Mouse (Mus musculus): ENCODE measurements around the gene Fam98c. TPM values are rescaled to one million over a fixed set of nuclear protein-coding genes. Genes with fewer than 3 reads are reported as not detected.

Fam98c gene
- polyA plus RNA-seq, 2 experiments = 17.1 to 18.9 TPM

GRCm38 (mm10) chr7:29134230-29134629 lies 21.8 kb downstream of the Fam98c start:
- Histone ChIP-seq H3K4me1 (ENCODE audit: control insufficient read depth, insufficient read depth, low read length) (0 out of 2 replicates have a peak, but pooled peaks cover 7% of the 10 kb centered on the region), H3K27me3 (ENCODE audit: control insufficient read depth, insufficient read depth, low read length) (no peaks in the 10 kb centered on the region), H3K9me3 (ENCODE audit: control insufficient read depth, low read length) (no peaks in the 10 kb centered on the region), H3K4me2 (replicated peaks; ENCODE audit: low read depth, low read length, severe bottlenecking) (peak overlapping the region; percentile 52), H3K4me3 (replicated peaks; ENCODE audit: low read length) (peak overlapping the region; percentile 28), H3K36me3 (ENCODE audit: control insufficient read depth, insufficient read depth, low read length) (no peaks in the 10 kb centered on the region), H3K9ac (ENCODE audit: low read depth, low read length, severe bottlenecking) (peak overlapping the region; percentile 38; the same call in 1 of the 2 replicates), H3K27ac (replicated peaks; ENCODE audit: low read depth, low read length) (no peak overlapping the region)
- DNase-seq (ENCODE audit: low spot score) (no peak), ATAC-seq (ENCODE audit: low FRiP score, low read depth) (no peak)
- WGBS = 4% methylated on average over 4 of the region's 4 CpGs
- no peak for TF ChIP-seq POLR2A (IDR thresholded peaks at IDR 0.05; ENCODE audit: borderline replicate concordance, extremely low read depth, insufficient read depth, insufficient read length)

- ATAC-seq (ENCODE audit: low FRiP score, low read depth) = no peak
- Histone ChIP-seq H3K9ac (ENCODE audit: low read depth, low read length, severe bottlenecking) (no peak overlapping the region), H3K4me1 (ENCODE audit: control insufficient read depth, insufficient read depth, low read length) (0 out of 2 replicates have a peak, but pooled peaks cover 8% of the 10 kb centered on the region), H3K27ac (replicated peaks; ENCODE audit: low read depth, low read length) (no peak overlapping the region), H3K36me3 (ENCODE audit: control insufficient read depth, insufficient read depth, low read length) (no peaks in the 10 kb centered on the region), H3K27me3 (ENCODE audit: control insufficient read depth, insufficient read depth, low read length) (no peaks in the 10 kb centered on the region), H3K4me3 (replicated peaks; ENCODE audit: low read length) (no peak overlapping the region), H3K9me3 (ENCODE audit: control insufficient read depth, low read length) (no peaks in the 10 kb centered on the region), H3K4me2 (replicated peaks; ENCODE audit: low read depth, low read length, severe bottlenecking) (no peak overlapping the region)
- DNase-seq (ENCODE audit: low spot score) = no peak
- 57% methylated on average over 2 of the region's 2 CpGs for WGBS
- TF ChIP-seq POLR2A (IDR thresholded peaks at IDR 0.05; ENCODE audit: borderline replicate concordance, extremely low read depth, insufficient read depth, insufficient read length) = no peak
These were observed 27.3 kb downstream of the Fam98c start for GRCm38 (mm10) chr7:29128725-29129124.

GRCm38 (mm10) chr7:29126173-29126915 lies 29.7 kb downstream of the Fam98c start:
- WGBS = 13% methylated on average over 7 of the region's 7 CpGs

GRCm38 (mm10) chr7:29124970-29125369 lies 31.1 kb downstream of the Fam98c start, which contains the start of gene Ryr1:
Gene Ryr1 (minus strand): TSS chr7:29125179.
- 0% methylated on average over 12 of the region's 16 CpGs for WGBS
- peak; percentile 72 for DNase-seq (ENCODE audit: low spot score)
- H3K27ac ChIP-seq (replicated peaks; ENCODE audit: low read depth, low read length) = no peak within 1 kb of the TSS
- H3K27me3 ChIP-seq (ENCODE audit: control insufficient read depth, insufficient read depth, low read length) = no peaks in the 10 kb centered on the region
- 0 out of 2 replicates have a peak, but pooled peaks cover 8% of the 10 kb centered on the region for H3K4me1 ChIP-seq (ENCODE audit: control insufficient read depth, insufficient read depth, low read length)
- H3K36me3 ChIP-seq (ENCODE audit: control insufficient read depth, insufficient read depth, low read length) = no peaks in the 10 kb centered on the region
- peak; percentile 72 for ATAC-seq (ENCODE audit: low FRiP score, low read depth)
- peak within 1 kb of the TSS; percentile 48 for H3K9ac ChIP-seq (ENCODE audit: low read depth, low read length, severe bottlenecking)
- no peaks in the 10 kb centered on the region for H3K9me3 ChIP-seq (ENCODE audit: control insufficient read depth, low read length)
- H3K4me2 ChIP-seq (replicated peaks; ENCODE audit: low read depth, low read length, severe bottlenecking) = peak within 1 kb of the TSS; percentile 59
- no peak for TF ChIP-seq POLR2A (IDR thresholded peaks at IDR 0.05; ENCODE audit: borderline replicate concordance, extremely low read depth, insufficient read depth, insufficient read length)
- H3K4me3 ChIP-seq (replicated peaks; ENCODE audit: low read length) = peak within 1 kb of the TSS; percentile 41

More at GRCm38 (mm10) chr7:29126173-29126915, 29.7 kb downstream of the Fam98c start:
- 0 out of 2 replicates have a peak, but pooled peaks cover 8% of the 10 kb centered on the region for H3K4me1 ChIP-seq (ENCODE audit: control insufficient read depth, insufficient read depth, low read length)
- H3K4me3 ChIP-seq (replicated peaks; ENCODE audit: low read length) = no peak overlapping the region
- no peak overlapping the region for H3K27ac ChIP-seq (replicated peaks; ENCODE audit: low read depth, low read length)
- DNase-seq (ENCODE audit: low spot score) (peak; percentile 40), ATAC-seq (ENCODE audit: low FRiP score, low read depth) (no peak)
- no peak overlapping the region for H3K4me2 ChIP-seq (replicated peaks; ENCODE audit: low read depth, low read length, severe bottlenecking)
- no peak for TF ChIP-seq POLR2A (IDR thresholded peaks at IDR 0.05; ENCODE audit: borderline replicate concordance, extremely low read depth, insufficient read depth, insufficient read length)
- H3K36me3 ChIP-seq (ENCODE audit: control insufficient read depth, insufficient read depth, low read length) = no peaks in the 10 kb centered on the region
- H3K9me3 ChIP-seq (ENCODE audit: control insufficient read depth, low read length) = no peaks in the 10 kb centered on the region
- no peak overlapping the region for H3K9ac ChIP-seq (ENCODE audit: low read depth, low read length, severe bottlenecking)
- no peaks in the 10 kb centered on the region for H3K27me3 ChIP-seq (ENCODE audit: control insufficient read depth, insufficient read depth, low read length)

GRCm38 (mm10) chr7:29123531-29124358 lies 32.3 kb downstream of the Fam98c start:
- Histone ChIP-seq H3K4me2 (replicated peaks; ENCODE audit: low read depth, low read length, severe bottlenecking) (peak overlapping the region; percentile 59), H3K9me3 (ENCODE audit: control insufficient read depth, low read length) (no peaks in the 10 kb centered on the region), H3K27me3 (ENCODE audit: control insufficient read depth, insufficient read depth, low read length) (no peaks in the 10 kb centered on the region), H3K27ac (replicated peaks; ENCODE audit: low read depth, low read length) (no peak overlapping the region), H3K4me1 (ENCODE audit: control insufficient read depth, insufficient read depth, low read length) (0 out of 2 replicates have a peak, but pooled peaks cover 8% of the 10 kb centered on the region), H3K4me3 (replicated peaks; ENCODE audit: low read length) (no peak overlapping the region), H3K36me3 (ENCODE audit: control insufficient read depth, insufficient read depth, low read length) (no peaks in the 10 kb centered on the region), H3K9ac (ENCODE audit: low read depth, low read length, severe bottlenecking) (peak overlapping the region; percentile 48; the same call in 1 of the 2 replicates)
- 55% methylated on average over 5 of the region's 5 CpGs for WGBS
- DNase-seq (ENCODE audit: low spot score) = peak; percentile 67
- ATAC-seq (ENCODE audit: low FRiP score, low read depth) = peak; percentile 84
- TF ChIP-seq POLR2A (IDR thresholded peaks at IDR 0.05; ENCODE audit: borderline replicate concordance, extremely low read depth, insufficient read depth, insufficient read length) = no peak
